Mouse (Mus musculus): Measurements from ENCODE around the gene Rnft1. TPM values are rescaled to one million over a fixed set of nuclear protein-coding genes. Genes with fewer than 3 reads are reported as not detected.

Rnft1 gene
- polyA plus RNA-seq, 1 experiment from 2014 or later: 44.9 TPM

Other genes with a start within 250 kb of the Rnft1 start
- gene Ints2, start 227.1 kb upstream of the Rnft1 start, polyA plus RNA-seq (2015; fragmentation: Nextera tagmentation; extraction: Ambion mirVana): 34.3 and 35.3 TPM in 2 replicates
- 10.2 and 10.7 TPM in 2 replicates for gene Med13, start 127.1 kb upstream of the Rnft1 start, polyA plus RNA-seq (2015; fragmentation: Nextera tagmentation; extraction: Ambion mirVana)
- gene Rps6kb1, start 60.1 kb downstream of the Rnft1 start, polyA plus RNA-seq (2015; fragmentation: Nextera tagmentation; extraction: Ambion mirVana): 84.3 and 84.8 TPM in 2 replicates
- gene Tubd1, start 60.3 kb downstream of the Rnft1 start, polyA plus RNA-seq (2015; fragmentation: Nextera tagmentation; extraction: Ambion mirVana): 10.9 and 11.7 TPM in 2 replicates
- gene Vmp1, start 199.2 kb downstream of the Rnft1 start, polyA plus RNA-seq (2015; fragmentation: Nextera tagmentation; extraction: Ambion mirVana): 85.4 and 96.3 TPM in 2 replicates
- 36.2 and 37.4 TPM in 2 replicates for gene Ptrh2, start 199.3 kb downstream of the Rnft1 start, polyA plus RNA-seq (2015; fragmentation: Nextera tagmentation; extraction: Ambion mirVana)

Measured in limb, embryonic 13.5 days (tissue).